Mouse (Mus musculus) right cerebral cortex, postnatal 14 days (tissue): ENCODE measurements at regions not wholly inside any gene's neighbourhood (a gene's known extent, or its start where the extent isn't known, plus 50 kb on each side); places are given as distances from the start of the nearest gene placed in this dataset.
A peak's percentile ranks its signal among the peaks of the same experiment; 100 is the strongest.

Source experiments
- DNase-seq: peaks from one replicate; pipeline ENCODE4 v3.0.0; 2022

DNA sequence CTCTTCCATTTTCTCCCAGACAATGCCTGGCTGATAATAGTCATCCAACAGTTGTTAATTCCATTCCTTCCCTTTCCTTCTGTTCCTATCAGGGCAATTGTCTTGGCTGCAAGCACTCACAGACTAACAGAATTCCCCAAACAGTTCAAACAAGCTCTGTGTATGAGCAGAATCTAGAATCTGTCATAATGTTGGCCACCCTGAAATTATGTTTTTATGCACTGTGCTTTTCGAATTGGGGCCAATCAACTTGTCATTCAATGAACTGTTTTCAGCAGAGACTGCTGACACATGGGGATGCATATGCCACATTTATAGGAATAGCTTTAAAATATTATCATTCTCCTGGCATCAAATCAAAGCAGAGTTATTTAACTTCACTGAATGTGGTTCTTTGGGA, 235.8 kb upstream of the Tmtc4 start:
- DNase-seq: no peak

GRCm38 (mm10) chr14:123210241-123210640, 226.4 kb upstream of the Tmtc4 start:
- DNase-seq: no peak

- DNase-seq: no peak
Measured at GRCm38 (mm10) chr14:123202848-123203247, 219.0 kb upstream of the Tmtc4 start.

DNA sequence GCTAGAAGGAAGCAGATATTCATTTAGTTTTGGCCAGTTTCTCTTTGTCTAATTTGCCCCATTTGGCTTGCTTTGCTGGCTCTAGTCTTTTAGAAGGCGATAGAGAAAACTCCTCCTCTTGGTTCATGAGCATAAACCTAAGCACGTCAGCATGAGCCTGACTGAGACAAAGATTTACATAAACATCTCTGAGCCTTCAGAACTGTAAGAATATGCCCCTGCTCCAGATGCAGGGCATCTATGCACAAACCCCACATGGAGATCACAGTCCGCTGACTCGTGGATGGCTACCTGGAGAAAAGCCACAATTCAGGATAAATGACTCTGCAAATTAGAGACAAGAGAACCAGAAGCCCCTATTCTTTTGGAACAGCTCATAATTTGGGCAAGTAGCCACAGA, 218.5 kb upstream of the Tmtc4 start:
- no peak for DNase-seq

DNA sequence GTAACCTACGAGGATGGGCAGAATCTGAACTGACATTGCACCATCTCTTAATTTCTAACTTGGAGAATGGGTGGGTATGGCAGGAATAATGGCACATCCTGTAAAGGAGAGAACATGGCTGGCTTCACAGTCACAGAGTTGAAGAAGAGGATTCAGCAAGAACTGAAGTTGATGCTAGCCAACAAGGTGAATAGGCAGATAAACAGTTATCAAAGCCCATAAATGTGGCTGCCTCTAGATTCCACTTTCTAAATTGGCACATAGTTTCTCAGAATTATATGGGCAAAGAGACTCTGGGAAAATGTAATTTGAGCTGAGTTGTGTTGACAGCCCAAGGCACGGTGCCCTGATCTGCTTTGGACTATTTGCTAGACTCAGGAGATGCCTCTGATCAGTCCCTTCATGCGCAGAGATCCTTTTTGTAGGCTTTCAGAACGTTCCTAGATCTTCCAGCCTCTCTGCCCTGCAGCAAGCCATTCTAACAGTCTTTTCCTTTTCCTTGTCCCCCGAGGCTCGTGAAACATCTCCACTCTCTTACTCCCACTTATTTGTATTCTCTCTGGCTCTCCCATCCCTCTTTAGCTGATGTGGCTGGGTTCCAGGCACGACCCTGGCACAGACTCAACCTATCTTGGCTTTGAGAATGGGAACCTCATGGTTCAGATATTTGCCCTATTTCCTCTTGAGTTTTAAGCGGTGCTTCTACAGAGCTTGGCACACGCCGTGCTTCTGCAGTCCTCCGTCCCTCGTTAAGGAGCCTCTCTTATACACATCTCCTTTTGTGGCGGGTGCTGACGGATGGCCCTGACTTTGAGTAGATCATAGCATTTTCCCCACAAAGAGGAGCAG, 217.8 kb upstream of the Tmtc4 start:
- DNase-seq: peak; percentile 57

GRCm38 (mm10) chr14:123199111-123199510, 215.3 kb upstream of the Tmtc4 start:
- no peak for DNase-seq

DNA sequence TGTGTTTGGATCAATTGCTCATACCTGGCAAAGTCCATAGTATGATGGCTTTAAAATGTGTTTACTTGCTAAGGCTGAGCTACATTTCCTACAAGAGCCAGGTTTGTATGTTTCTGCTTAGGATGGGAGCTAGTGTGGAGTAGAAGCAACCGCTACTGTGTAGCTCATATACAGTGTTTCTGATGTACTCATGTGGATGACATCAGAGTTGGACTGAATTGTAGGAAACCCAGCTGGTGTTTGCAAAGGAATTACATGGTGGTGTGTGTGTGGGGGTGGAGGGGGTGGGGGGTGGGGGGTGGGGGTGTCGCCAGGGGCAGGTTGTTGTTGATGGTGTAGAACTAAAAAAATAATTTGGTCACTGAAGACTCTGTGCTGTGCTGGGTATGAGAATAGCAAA, 208.7 kb upstream of the Tmtc4 start:
- no peak for DNase-seq

GRCm38 (mm10) chr14:123190729-123191128, 206.9 kb upstream of the Tmtc4 start:
- DNase-seq: no peak

GRCm38 (mm10) chr14:123187270-123188058, 203.6 kb upstream of the Tmtc4 start:
- no peak for DNase-seq

- DNase-seq: no peak
Measured at GRCm38 (mm10) chr14:123173183-123173582, 189.3 kb upstream of the Tmtc4 start.

DNA sequence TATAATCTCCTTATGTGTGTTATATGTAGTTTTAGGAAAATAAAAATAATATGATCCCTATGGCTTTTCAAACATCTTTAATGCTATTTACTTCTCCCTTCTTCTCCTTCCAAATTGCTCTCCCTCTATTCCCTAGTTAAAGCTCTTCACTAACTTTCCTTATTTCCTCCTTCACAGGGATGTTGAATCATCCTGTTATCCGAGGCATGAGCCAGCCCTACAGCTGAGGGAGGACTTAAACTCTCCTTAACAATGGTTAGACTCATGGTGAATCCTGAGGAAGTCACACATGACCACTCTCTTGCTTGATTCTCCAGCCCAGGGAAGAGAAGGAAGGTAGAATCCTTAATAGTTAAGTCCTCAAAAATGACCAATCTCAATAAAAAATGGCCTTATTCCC, 188.0 kb upstream of the Tmtc4 start:
- no peak for DNase-seq

- no peak for DNase-seq
Measured at GRCm38 (mm10) chr14:123163842-123164241, 180.0 kb upstream of the Tmtc4 start.

DNA sequence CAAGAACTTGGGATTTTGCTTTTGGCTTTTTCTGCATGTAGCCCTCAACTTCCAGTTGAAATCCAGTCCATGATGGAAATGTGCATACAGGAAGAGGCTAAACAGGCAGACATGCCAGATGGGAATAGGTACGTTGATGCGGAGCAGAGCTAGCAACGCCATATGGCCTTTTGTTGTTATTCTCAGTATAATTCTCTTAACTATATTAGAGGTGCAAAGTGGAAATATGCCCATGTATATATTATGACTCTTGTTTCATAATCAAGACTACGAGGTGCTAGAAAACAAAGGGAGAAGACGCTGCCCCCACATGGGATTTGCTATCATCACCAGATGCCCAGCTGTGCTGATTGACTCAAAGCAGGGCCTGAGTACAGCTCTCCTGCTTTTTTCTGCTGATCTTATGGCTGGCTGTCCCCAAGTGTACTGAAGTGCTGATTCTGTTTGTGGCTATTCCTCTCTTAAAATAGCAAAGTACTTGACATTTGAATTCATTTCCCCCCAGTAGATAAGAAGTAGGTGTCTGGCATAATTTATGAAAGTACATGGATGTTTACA, 159.7 kb upstream of the Tmtc4 start:
- no peak for DNase-seq

DNA sequence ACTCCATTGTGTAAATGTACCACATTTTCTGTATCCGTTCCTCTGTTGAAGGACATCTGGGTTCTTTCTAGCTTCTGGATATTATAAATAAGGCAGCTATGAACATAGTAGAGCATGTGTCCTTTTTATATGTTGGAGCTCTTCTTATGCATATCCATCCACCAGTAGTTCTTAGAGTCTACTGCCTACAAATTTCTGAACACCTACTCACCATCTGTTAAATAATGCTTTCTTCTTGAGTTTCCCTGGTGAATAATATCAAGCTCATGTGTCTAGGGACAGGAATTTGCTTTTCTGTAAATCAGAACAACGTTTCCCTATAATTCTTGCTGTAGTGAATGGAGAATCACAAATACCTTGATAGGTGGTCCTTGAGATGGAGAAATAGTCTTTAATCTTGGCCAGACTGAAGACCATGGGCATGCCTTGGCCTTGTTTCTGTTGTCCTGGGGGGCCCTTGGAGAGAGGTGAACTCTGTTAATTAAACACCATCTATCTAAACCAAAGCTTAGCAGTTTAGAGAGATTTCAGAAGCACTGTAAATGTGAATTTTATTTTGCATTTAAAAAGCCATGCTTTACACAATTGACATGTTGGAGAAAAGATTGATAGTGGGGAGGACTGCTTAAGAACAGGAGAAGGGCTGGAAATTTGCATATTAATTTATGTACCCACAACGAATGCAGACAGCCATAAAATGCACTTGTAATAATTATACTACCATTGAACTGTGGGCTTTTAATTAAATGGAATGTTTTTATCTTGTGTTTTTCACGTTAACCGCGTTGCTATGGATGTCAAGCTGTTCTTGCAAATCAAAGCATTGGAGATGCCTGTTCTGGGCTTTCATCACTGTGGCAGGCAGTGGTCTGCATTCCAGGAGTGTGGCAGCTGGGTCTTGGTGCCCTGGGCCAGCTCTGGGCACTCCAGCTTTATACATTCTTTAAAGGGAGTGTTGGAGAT, 155.2 kb upstream of the Tmtc4 start:
- DNase-seq: no peak

GRCm38 (mm10) chr14:123133979-123134378, 150.1 kb upstream of the Tmtc4 start:
- DNase-seq: no peak

DNA sequence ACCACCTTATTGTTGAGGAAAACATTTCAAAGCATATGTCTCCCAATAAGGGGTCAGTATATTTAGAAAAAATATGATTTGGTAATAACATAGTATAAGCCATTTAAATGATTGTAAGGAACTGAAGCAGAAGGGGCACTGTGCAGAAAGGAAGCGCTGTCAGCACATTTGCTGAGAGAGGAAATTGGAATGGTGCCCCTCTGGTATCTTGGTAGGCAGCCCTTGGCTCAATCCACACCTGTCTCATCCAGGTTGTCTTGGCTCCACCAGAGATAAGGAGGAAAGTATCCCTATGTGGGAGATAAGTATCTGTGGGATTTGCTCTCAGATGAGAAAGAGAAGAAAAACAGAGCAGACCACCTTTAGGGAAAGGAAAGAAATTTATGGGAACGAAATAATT, 136.5 kb upstream of the Tmtc4 start:
- no peak for DNase-seq

GRCm38 (mm10) chr14:123116337-123116736, 132.5 kb upstream of the Tmtc4 start:
- no peak for DNase-seq

- no peak for DNase-seq
Measured at GRCm38 (mm10) chr14:123110533-123110932, 126.7 kb upstream of the Tmtc4 start.

DNA sequence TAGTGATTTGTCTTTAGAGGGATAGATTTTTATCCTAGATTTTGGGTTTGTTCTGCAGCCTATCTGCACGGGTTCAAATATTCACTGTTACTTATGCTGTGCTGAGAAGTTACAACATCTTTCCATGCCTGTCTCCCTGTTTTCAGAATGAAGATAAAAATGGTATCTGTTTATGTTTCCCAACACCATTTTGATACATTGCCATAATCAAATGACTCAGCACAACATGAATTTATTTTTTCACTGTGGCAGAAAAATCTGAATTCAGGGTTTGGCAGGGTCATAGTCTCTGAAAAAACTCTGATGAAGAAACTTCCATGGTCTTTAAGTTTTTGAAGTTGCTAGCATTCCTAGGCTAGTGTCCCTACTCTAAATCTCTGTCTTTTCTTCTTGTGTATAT, 116.5 kb upstream of the Tmtc4 start:
- no peak for DNase-seq

DNA sequence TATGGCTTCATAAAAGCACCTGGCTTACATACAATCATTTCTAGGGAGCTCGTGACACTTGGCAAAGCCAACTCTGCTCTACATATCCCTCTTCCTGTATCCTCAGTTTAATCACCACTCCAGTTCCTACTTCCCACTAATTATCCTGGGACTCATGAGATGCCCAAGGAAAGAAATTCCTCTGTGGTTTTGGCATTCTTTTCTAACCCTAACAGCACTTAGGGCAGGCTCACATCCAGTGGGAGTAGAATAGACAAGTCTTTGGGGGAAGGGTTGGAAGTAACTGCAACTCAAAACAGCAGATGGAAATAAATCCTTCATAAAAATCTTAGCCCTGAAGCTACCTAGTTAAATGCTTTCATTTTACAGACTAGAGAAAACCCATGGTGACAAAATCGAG, 112.3 kb upstream of the Tmtc4 start:
- DNase-seq: no peak

GRCm38 (mm10) chr14:123082065-123082464, 98.2 kb upstream of the Tmtc4 start:
- no peak for DNase-seq

- DNase-seq: no peak
Measured at GRCm38 (mm10) chr14:123081016-123081714, 97.3 kb upstream of the Tmtc4 start.
